Mouse (Mus musculus): ENCODE results near the gene Stx12. TPM values are rescaled to one million over a fixed set of nuclear protein-coding genes. Genes with fewer than 3 reads are reported as not detected.
A peak's percentile ranks its signal among the peaks of the same experiment; 100 is the strongest.
"Not testable (repeated sequence)": the region's sequence is repeated elsewhere in the genome, so short reads cannot be mapped to it uniquely, and the experiment has no call there.

Gene Stx12
- polyA plus RNA-seq, 1 experiment: 19.2 TPM

DNA sequence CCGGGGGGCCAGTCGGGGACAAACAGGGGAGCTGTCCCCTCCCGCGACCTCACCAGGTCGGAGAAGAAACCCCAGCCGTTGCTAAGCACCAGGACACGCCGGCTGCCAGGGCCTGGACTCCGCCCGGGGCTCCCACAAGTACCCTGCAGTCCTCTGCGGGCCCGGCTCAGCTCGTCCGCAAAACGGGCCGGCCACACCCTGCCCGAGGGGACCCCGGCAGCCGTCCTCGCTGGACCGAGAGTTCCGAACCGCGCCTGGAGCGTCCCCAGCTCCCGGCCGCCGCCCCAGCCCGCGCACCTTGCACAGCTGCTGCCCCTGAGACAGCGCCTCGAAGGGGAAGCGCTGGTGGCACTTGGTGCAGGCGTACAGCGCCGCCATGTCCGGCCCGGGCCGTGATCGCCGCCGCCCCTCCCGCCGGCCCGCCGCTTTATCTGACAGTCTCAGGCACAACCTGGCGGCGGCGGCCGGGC lies 37.8 kb upstream of the Stx12 start:
- H3K36me3 ChIP-seq (ENCODE audit: control insufficient read depth, insufficient read depth): peaks cover 13% of the 10 kb centered on the region
- peak overlapping the region; percentile 84 for H3ac ChIP-seq (ENCODE audit: control insufficient read depth, insufficient read length, low read depth)
- no peaks in the 10 kb centered on the region for H3K27me3 ChIP-seq (ENCODE audit: control insufficient read depth, insufficient read depth, insufficient read length)
- H3K4me3 ChIP-seq (ENCODE audit: insufficient read depth, poor library complexity, severe bottlenecking): peak overlapping the region; percentile 74
- peaks cover 17% of the 10 kb centered on the region for H3K79me2 ChIP-seq (ENCODE audit: control insufficient read depth, insufficient read depth)
- TF ChIP-seq CTCF (IDR thresholded peaks at IDR 0.05; ENCODE audit: control insufficient read depth, insufficient read depth, insufficient read length) (no peak), MAX (IDR thresholded peaks at IDR 0.05) (no peak), MYOG (IDR thresholded peaks at IDR 0.05; ENCODE audit: control insufficient read depth, extremely low read depth, insufficient read length) (no peak), FOSL1 (IDR thresholded peaks at IDR 0.05; ENCODE audit: insufficient read depth, low read length, poor library complexity, severe bottlenecking) (no peak), USF1 (IDR thresholded peaks at IDR 0.05; ENCODE audit: low read depth) (no peak), MYOD1 (IDR thresholded peaks at IDR 0.05; ENCODE audit: control insufficient read depth, insufficient read length, low read depth) (no peak), CEBPB (IDR thresholded peaks at IDR 0.05; ENCODE audit: low read depth) (no peak)
- H3K79me3 ChIP-seq (ENCODE audit: low read depth): peaks cover 4% of the 10 kb centered on the region

DNA sequence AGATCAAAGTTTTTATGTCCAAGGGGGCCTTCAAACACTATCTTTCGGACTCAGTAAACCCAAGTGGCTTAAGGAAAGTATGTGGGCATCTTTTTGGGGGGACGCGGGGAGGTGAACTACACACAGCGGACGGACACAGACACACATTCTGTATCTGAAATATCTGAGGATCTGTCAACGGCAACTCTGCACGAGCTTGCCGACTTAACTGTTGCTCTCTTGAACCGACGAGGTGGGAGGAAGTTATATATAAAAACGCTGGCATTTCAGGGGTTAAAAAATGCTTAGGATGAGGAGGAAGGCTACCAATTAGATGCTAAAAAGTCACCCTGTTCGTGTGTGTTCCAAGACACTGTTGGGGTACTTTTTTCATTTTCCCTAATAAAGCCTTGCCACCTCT lies 37.2 kb upstream of the Stx12 start:
- Histone ChIP-seq H3K79me3 (ENCODE audit: low read depth) (peaks cover 4% of the 10 kb centered on the region), H3K36me3 (ENCODE audit: control insufficient read depth, insufficient read depth) (peaks cover 17% of the 10 kb centered on the region), H3K27me3 (ENCODE audit: control insufficient read depth, insufficient read depth, insufficient read length) (no peaks in the 10 kb centered on the region), H3K4me3 (ENCODE audit: insufficient read depth, poor library complexity, severe bottlenecking) (peak overlapping the region; percentile 74), H3K79me2 (ENCODE audit: control insufficient read depth, insufficient read depth) (peaks cover 17% of the 10 kb centered on the region), H3ac (ENCODE audit: control insufficient read depth, insufficient read length, low read depth) (peak overlapping the region; percentile 15)
- TF ChIP-seq MYOD1 (IDR thresholded peaks at IDR 0.05; ENCODE audit: control insufficient read depth, insufficient read length, low read depth) (no peak), CTCF (IDR thresholded peaks at IDR 0.05; ENCODE audit: control insufficient read depth, insufficient read depth, insufficient read length) (no peak), MAX (IDR thresholded peaks at IDR 0.05) (no peak), FOSL1 (IDR thresholded peaks at IDR 0.05; ENCODE audit: insufficient read depth, low read length, poor library complexity, severe bottlenecking) (no peak), CEBPB (IDR thresholded peaks at IDR 0.05; ENCODE audit: low read depth) (no peak), MYOG (IDR thresholded peaks at IDR 0.05; ENCODE audit: control insufficient read depth, extremely low read depth, insufficient read length) (no peak), USF1 (IDR thresholded peaks at IDR 0.05; ENCODE audit: low read depth) (no peak)

- H3K4me3 ChIP-seq (ENCODE audit: insufficient read depth, poor library complexity, severe bottlenecking): no peak overlapping the region
- peaks cover 4% of the 10 kb centered on the region for H3K79me3 ChIP-seq (ENCODE audit: low read depth)
- TF ChIP-seq FOSL1 (IDR thresholded peaks at IDR 0.05; ENCODE audit: insufficient read depth, low read length, poor library complexity, severe bottlenecking): no peak
- no peak for TF ChIP-seq MAX (IDR thresholded peaks at IDR 0.05)
- TF ChIP-seq CTCF (IDR thresholded peaks at IDR 0.05; ENCODE audit: control insufficient read depth, insufficient read depth, insufficient read length): no peak
- no peak for TF ChIP-seq MYOG (IDR thresholded peaks at IDR 0.05; ENCODE audit: control insufficient read depth, extremely low read depth, insufficient read length)
- no peak for TF ChIP-seq CEBPB (IDR thresholded peaks at IDR 0.05; ENCODE audit: low read depth)
- no peak for TF ChIP-seq USF1 (IDR thresholded peaks at IDR 0.05; ENCODE audit: low read depth)
- TF ChIP-seq MYOD1 (IDR thresholded peaks at IDR 0.05; ENCODE audit: control insufficient read depth, insufficient read length, low read depth): no peak
- H3ac ChIP-seq (ENCODE audit: control insufficient read depth, insufficient read length, low read depth): no peak overlapping the region
- peaks cover 17% of the 10 kb centered on the region for H3K36me3 ChIP-seq (ENCODE audit: control insufficient read depth, insufficient read depth)
- H3K79me2 ChIP-seq (ENCODE audit: control insufficient read depth, insufficient read depth): peaks cover 17% of the 10 kb centered on the region
- H3K27me3 ChIP-seq (ENCODE audit: control insufficient read depth, insufficient read depth, insufficient read length): no peaks in the 10 kb centered on the region
Observed at GRCm38 (mm10) chr4:132920171-132920570, 35.9 kb upstream of the Stx12 start.

DNA sequence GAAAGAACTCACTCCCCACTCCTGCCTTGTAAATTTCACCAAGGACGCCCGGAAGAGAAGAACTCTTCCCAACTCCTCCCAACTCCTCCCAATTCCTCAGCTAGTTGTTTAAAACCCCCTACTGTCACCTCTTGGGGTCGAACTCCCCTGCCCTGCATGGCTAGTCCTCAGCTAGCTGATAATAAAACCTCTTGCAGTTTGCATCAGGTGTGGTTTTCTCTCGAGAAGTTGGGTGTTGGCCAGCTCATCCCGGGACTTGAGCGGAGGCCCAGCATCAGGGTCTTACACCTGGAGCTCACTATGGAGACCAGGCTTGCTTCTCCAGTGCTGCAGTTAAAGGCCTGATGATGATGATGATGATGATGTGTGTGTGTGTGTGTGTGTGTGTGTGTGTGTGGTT lies 34.2 kb upstream of the Stx12 start:
- not testable (repeated sequence) for H3K27me3 ChIP-seq (ENCODE audit: control insufficient read depth, insufficient read depth, insufficient read length); H3K4me3 ChIP-seq (ENCODE audit: insufficient read depth, poor library complexity, severe bottlenecking); H3ac ChIP-seq (ENCODE audit: control insufficient read depth, insufficient read length, low read depth); H3K79me3 ChIP-seq (ENCODE audit: low read depth)
- H3K36me3 ChIP-seq (ENCODE audit: control insufficient read depth, insufficient read depth): peaks cover 31% of the 10 kb centered on the region
- H3K79me2 ChIP-seq (ENCODE audit: control insufficient read depth, insufficient read depth): peaks cover 17% of the 10 kb centered on the region

DNA sequence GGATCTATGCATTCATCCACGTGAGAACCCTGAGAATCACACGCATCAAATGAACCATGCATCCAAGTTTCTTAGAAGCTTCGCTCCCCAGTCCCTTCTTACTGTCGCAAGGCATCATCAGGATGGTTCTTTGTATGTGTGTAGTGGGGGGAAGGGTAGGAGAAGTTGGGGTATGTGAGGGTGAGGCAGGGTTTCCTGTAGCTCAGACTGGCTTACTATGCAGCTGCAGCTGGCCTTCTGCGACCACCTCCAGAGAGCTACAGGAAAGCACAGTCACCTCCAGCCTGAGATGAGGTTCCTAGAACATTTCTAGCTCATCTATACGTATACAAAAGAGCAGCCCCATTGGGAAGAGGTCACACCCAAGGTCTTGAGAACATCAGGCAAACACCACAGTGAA lies 27.8 kb upstream of the Stx12 start:
- Histone ChIP-seq H3K36me3 (ENCODE audit: control insufficient read depth, insufficient read depth) (peaks cover 56% of the 10 kb centered on the region), H3K79me2 (ENCODE audit: control insufficient read depth, insufficient read depth) (no peaks in the 10 kb centered on the region), H3ac (ENCODE audit: control insufficient read depth, insufficient read length, low read depth) (no peak overlapping the region), H3K4me3 (ENCODE audit: insufficient read depth, poor library complexity, severe bottlenecking) (no peak overlapping the region), H3K79me3 (ENCODE audit: low read depth) (no peaks in the 10 kb centered on the region), H3K27me3 (ENCODE audit: control insufficient read depth, insufficient read depth, insufficient read length) (no peaks in the 10 kb centered on the region)
- TF ChIP-seq CTCF (IDR thresholded peaks at IDR 0.05; ENCODE audit: control insufficient read depth, insufficient read depth, insufficient read length) (no peak), CEBPB (IDR thresholded peaks at IDR 0.05; ENCODE audit: low read depth) (no peak), FOSL1 (IDR thresholded peaks at IDR 0.05; ENCODE audit: insufficient read depth, low read length, poor library complexity, severe bottlenecking) (no peak), MAX (IDR thresholded peaks at IDR 0.05) (no peak), USF1 (IDR thresholded peaks at IDR 0.05; ENCODE audit: low read depth) (no peak), MYOG (IDR thresholded peaks at IDR 0.05; ENCODE audit: control insufficient read depth, extremely low read depth, insufficient read length) (no peak), MYOD1 (IDR thresholded peaks at IDR 0.05; ENCODE audit: control insufficient read depth, insufficient read length, low read depth) (no peak)

GRCm38 (mm10) chr4:132905843-132906360 lies 21.6 kb upstream of the Stx12 start:
- H3K79me2 ChIP-seq (ENCODE audit: control insufficient read depth, insufficient read depth): no peaks in the 10 kb centered on the region
- no peaks in the 10 kb centered on the region for H3K27me3 ChIP-seq (ENCODE audit: control insufficient read depth, insufficient read depth, insufficient read length)
- no peak overlapping the region for H3K4me3 ChIP-seq (ENCODE audit: insufficient read depth, poor library complexity, severe bottlenecking)
- H3K36me3 ChIP-seq (ENCODE audit: control insufficient read depth, insufficient read depth): peaks cover 39% of the 10 kb centered on the region
- no peaks in the 10 kb centered on the region for H3K79me3 ChIP-seq (ENCODE audit: low read depth)
- TF ChIP-seq USF1 (IDR thresholded peaks at IDR 0.05; ENCODE audit: low read depth) (no peak), CEBPB (IDR thresholded peaks at IDR 0.05; ENCODE audit: low read depth) (no peak), MYOG (IDR thresholded peaks at IDR 0.05; ENCODE audit: control insufficient read depth, extremely low read depth, insufficient read length) (no peak)
- H3ac ChIP-seq (ENCODE audit: control insufficient read depth, insufficient read length, low read depth): no peak overlapping the region

Measured in C2C12 (cell line).